In the genomic region with DNA sequence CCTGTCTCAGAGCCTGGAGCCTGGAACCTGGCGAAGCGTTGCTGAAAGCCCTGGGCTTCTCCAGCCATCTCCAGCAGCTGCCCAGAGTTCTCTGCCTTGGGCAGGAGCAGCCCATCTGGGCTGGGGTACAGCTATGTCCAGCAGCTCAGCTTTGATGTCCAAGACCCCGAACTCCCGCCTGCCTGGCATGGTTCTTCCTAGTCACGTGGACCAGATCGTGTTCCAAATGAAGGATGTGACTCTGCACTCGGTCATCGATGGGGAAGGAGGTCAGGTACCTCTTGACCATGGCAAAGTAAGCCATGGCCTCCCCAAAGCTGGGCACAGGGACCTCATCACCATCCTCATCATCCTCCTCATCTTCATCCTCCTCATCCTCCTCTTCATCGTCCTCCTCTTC, we compare ENCODE assay signal across 8 mouse cellular contexts. TPM values are rescaled to one million over a fixed set of nuclear protein-coding genes. Genes with fewer than 3 reads are reported as not detected.
DNase-seq lines count a peak whose midpoint lies in the region; ATAC-seq and TF ChIP-seq lines count a peak whose summit lies in the region.

No protein-coding gene starts in this region.

- no peak for ATAC-seq in neural tube, embryonic 11.5 days (ENCODE audit: insufficient read depth, low FRiP score, low TSS enrichment)
- no peak for ATAC-seq in liver, embryonic 12.5 days
- ATAC-seq in stomach, postnatal 0 days (ENCODE audit: low FRiP score, low TSS enrichment), result no peak

- H3K9me3 ChIP-seq in neural tube, embryonic 11.5 days (ENCODE audit: control insufficient read depth, low read length), result no peaks in the 10 kb centered on the region
- H3K9me3 ChIP-seq in liver, embryonic 12.5 days (replicated peaks), result no peaks in the 10 kb centered on the region
- H3K9me3 ChIP-seq in stomach, postnatal 0 days (ENCODE audit: control insufficient read depth, low read length), result no peaks in the 10 kb centered on the region

- H3K4me2 ChIP-seq in neural tube, embryonic 11.5 days (ENCODE audit: low read depth), result peak overlapping the region; percentile 96
- H3K4me2 ChIP-seq in liver, embryonic 12.5 days, result peak overlapping the region; percentile 98
- H3K4me2 ChIP-seq in stomach, postnatal 0 days (replicated peaks; ENCODE audit: low read depth), result peak overlapping the region; percentile 90

- peaks cover 2% of the 10 kb centered on the region; the same call in 1 of the 2 replicates for H3K36me3 ChIP-seq in neural tube, embryonic 11.5 days (ENCODE audit: control insufficient read depth, insufficient read depth, low read length)
- H3K36me3 ChIP-seq in liver, embryonic 12.5 days, result peaks cover 27% of the 10 kb centered on the region
- H3K36me3 ChIP-seq in stomach, postnatal 0 days (ENCODE audit: control insufficient read depth, insufficient read depth, low read length), result no peaks in the 10 kb centered on the region

- DNase-seq in cerebellum, postnatal 10 days, result peak; percentile 42 to 53
- DNase-seq in cerebellum, adult 11 months, result no peak
- no peak for DNase-seq in neural tube, embryonic 11.5 days (ENCODE audit: low spot score)
- DNase-seq in neural tube, embryonic 10.5 days (ENCODE audit: extremely low spot score, low spot score), result no peak
- no peak for DNase-seq in stomach, postnatal 0 days (ENCODE audit: low spot score)
- DNase-seq in frontal cortex, adult 2 months (ENCODE audit: extremely low spot score in 1 of 2, low spot score in 1 of 2), result no peak
- no peak for DNase-seq in adrenal gland, adult 2 months

- peak overlapping the region; percentile 20 for H3K9ac ChIP-seq in neural tube, embryonic 11.5 days (ENCODE audit: low read length)
- H3K9ac ChIP-seq in liver, embryonic 12.5 days, result peak overlapping the region; percentile 90
- peak overlapping the region; percentile 95 for H3K9ac ChIP-seq in stomach, postnatal 0 days (ENCODE audit: low read length)

- peak overlapping the region; percentile 90 for H3K4me3 ChIP-seq in neural tube, embryonic 11.5 days (ENCODE audit: low read depth, low read length)
- H3K4me3 ChIP-seq in liver, embryonic 12.5 days, result peak overlapping the region; percentile 75
- H3K4me3 ChIP-seq in stomach, postnatal 0 days (ENCODE audit: low read depth, low read length), result peak overlapping the region; percentile 79

- peaks cover 30% of the 10 kb centered on the region for H3K4me1 ChIP-seq in neural tube, embryonic 11.5 days (ENCODE audit: control insufficient read depth, insufficient read depth, low read length)
- peaks cover 56% of the 10 kb centered on the region for H3K4me1 ChIP-seq in liver, embryonic 12.5 days
- peaks cover 23% of the 10 kb centered on the region for H3K4me1 ChIP-seq in stomach, postnatal 0 days (replicated peaks; ENCODE audit: control insufficient read depth, insufficient read depth)

- no peak overlapping the region for H3K27ac ChIP-seq in neural tube, embryonic 11.5 days (ENCODE audit: low read depth, low read length)
- peak overlapping the region; percentile 21; the same call in 1 of the 2 replicates for H3K27ac ChIP-seq in liver, embryonic 12.5 days
- H3K27ac ChIP-seq in stomach, postnatal 0 days (replicated peaks), result peak overlapping the region; percentile 73

- TF ChIP-seq EP300 in stomach, postnatal 0 days (optimal IDR thresholded peaks at IDR 0.05), result no peak

- no peak for TF ChIP-seq CTCF in stomach, postnatal 0 days (IDR thresholded peaks at IDR 0.05; ENCODE audit: low read depth)

- 84% methylated on average over 9 of the region's 9 CpGs for WGBS in neural tube, embryonic 11.5 days
- WGBS in liver, embryonic 12.5 days (ENCODE audit: insufficient replicate concordance), result 84% methylated on average over 9 of the region's 9 CpGs
- WGBS in stomach, postnatal 0 days, result 50% methylated on average over 9 of the region's 9 CpGs

- H3K27me3 ChIP-seq in neural tube, embryonic 11.5 days (ENCODE audit: control insufficient read depth, insufficient read depth, low read length), result peaks cover 10% of the 10 kb centered on the region
- H3K27me3 ChIP-seq in liver, embryonic 12.5 days (replicated peaks), result peaks cover 16% of the 10 kb centered on the region
- no peaks in the 10 kb centered on the region for H3K27me3 ChIP-seq in stomach, postnatal 0 days (ENCODE audit: control insufficient read depth, insufficient read depth, low read length)

RNA-seq across cellular contexts. Expression of gene Cenpb, which starts 1.9 kb away (rescaled TPM):
- 10.3 and 10.8 TPM in 2 replicates for polyA plus RNA-seq in neural tube, embryonic 11.5 days (2014; fragmentation: Nextera tagmentation; extraction: Ambion mirVana)
- polyA plus RNA-seq in liver, embryonic 12.5 days (2016; fragmentation: Nextera tagmentation; extraction: Ambion mirVana), result 5.9 and 6.5 TPM in 2 replicates
- 12.2 and 13.9 TPM in 2 replicates for polyA plus RNA-seq in stomach, postnatal 0 days (2015; fragmentation: Nextera tagmentation; extraction: Ambion mirVana)
- 73.7 and 79.6 TPM in 2 replicates for polyA plus RNA-seq in frontal cortex, adult 2 months (2012; rRNA removed)
- total RNA-seq in adrenal gland, adult 2 months (2021), result 10 to 100 TPM; 47.7 to 88.5 TPM
- 94.5 and 107 TPM in 2 replicates for polyA plus RNA-seq in adrenal gland, adult 2 months (2012; rRNA removed)

RNA-seq across cellular contexts. Expression of gene Cdc25b, which starts 8.8 kb away (rescaled TPM):
- 108 and 115 TPM in 2 replicates for polyA plus RNA-seq in neural tube, embryonic 11.5 days (2014; fragmentation: Nextera tagmentation; extraction: Ambion mirVana)
- polyA plus RNA-seq in liver, embryonic 12.5 days (2016; fragmentation: Nextera tagmentation; extraction: Ambion mirVana), result 172 and 182 TPM in 2 replicates
- 38.7 and 39.5 TPM in 2 replicates for polyA plus RNA-seq in stomach, postnatal 0 days (2015; fragmentation: Nextera tagmentation; extraction: Ambion mirVana)
- polyA plus RNA-seq in frontal cortex, adult 2 months (2012; rRNA removed), result 22.8 and 27.6 TPM in 2 replicates
- total RNA-seq in adrenal gland, adult 2 months (2021), result 1 to 10 TPM; 3.4 to 5.5 TPM
- 7.7 and 9.7 TPM in 2 replicates for polyA plus RNA-seq in adrenal gland, adult 2 months (2012; rRNA removed)

RNA-seq across cellular contexts. Expression of gene Spef1, which starts 9.2 kb away (rescaled TPM):
- 5.8 and 6.0 TPM in 2 replicates for polyA plus RNA-seq in neural tube, embryonic 11.5 days (2014; fragmentation: Nextera tagmentation; extraction: Ambion mirVana)
- polyA plus RNA-seq in liver, embryonic 12.5 days (2016; fragmentation: Nextera tagmentation; extraction: Ambion mirVana), result 1.0 and 1.1 TPM in 2 replicates
- polyA plus RNA-seq in stomach, postnatal 0 days (2015; fragmentation: Nextera tagmentation; extraction: Ambion mirVana), result 2.5 and 2.9 TPM in 2 replicates
- 9.5 and 10.0 TPM in 2 replicates for polyA plus RNA-seq in frontal cortex, adult 2 months (2012; rRNA removed)
- total RNA-seq in adrenal gland, adult 2 months (2021), result 1 to 10 TPM; 4.3 to 5.4 TPM
- 4.8 and 5.3 TPM in 2 replicates for polyA plus RNA-seq in adrenal gland, adult 2 months (2012; rRNA removed)

RNA-seq across cellular contexts. Expression of gene 1700037H04Rik, which starts 18.1 kb away (rescaled TPM):
- polyA plus RNA-seq in neural tube, embryonic 11.5 days (2014; fragmentation: Nextera tagmentation; extraction: Ambion mirVana), result 126 and 130 TPM in 2 replicates
- 131 and 141 TPM in 2 replicates for polyA plus RNA-seq in liver, embryonic 12.5 days (2016; fragmentation: Nextera tagmentation; extraction: Ambion mirVana)
- 42.6 and 43.6 TPM in 2 replicates for polyA plus RNA-seq in stomach, postnatal 0 days (2015; fragmentation: Nextera tagmentation; extraction: Ambion mirVana)
- polyA plus RNA-seq in frontal cortex, adult 2 months (2012; rRNA removed), result 104 and 114 TPM in 2 replicates
- total RNA-seq in adrenal gland, adult 2 months (2021), result 100 to 1,000 TPM; 114 to 123 TPM
- polyA plus RNA-seq in adrenal gland, adult 2 months (2012; rRNA removed), result 195 and 319 TPM in 2 replicates

RNA-seq across cellular contexts. Expression of gene Ap5s1, which starts 28.9 kb away (rescaled TPM):
- 27.6 and 29.0 TPM in 2 replicates for polyA plus RNA-seq in neural tube, embryonic 11.5 days (2014; fragmentation: Nextera tagmentation; extraction: Ambion mirVana)
- 16.4 and 17.0 TPM in 2 replicates for polyA plus RNA-seq in liver, embryonic 12.5 days (2016; fragmentation: Nextera tagmentation; extraction: Ambion mirVana)
- 22.0 and 24.6 TPM in 2 replicates for polyA plus RNA-seq in stomach, postnatal 0 days (2015; fragmentation: Nextera tagmentation; extraction: Ambion mirVana)
- polyA plus RNA-seq in frontal cortex, adult 2 months (2012; rRNA removed), result 47.2 and 68.7 TPM in 2 replicates
- total RNA-seq in adrenal gland, adult 2 months (2021), result 10 to 100 TPM; 13.7 to 20.2 TPM
- 89.8 and 91.7 TPM in 2 replicates for polyA plus RNA-seq in adrenal gland, adult 2 months (2012; rRNA removed)

Comparison
In these comparisons a context has a peak if more than half of its experiments do, and no peak if none do; other contexts are left out.
1. DNase-seq: peak in cerebellum, postnatal 10 days (2 of 2); none in cerebellum, adult 11 months (single experiment), neural tube, embryonic 11.5 days (single experiment), neural tube, embryonic 10.5 days (single experiment), stomach, postnatal 0 days (single experiment), frontal cortex, adult 2 months (0 of 2) and adrenal gland, adult 2 months (single experiment).
2. H3K9ac ChIP-seq: peak in every context shown above with its lines; median percentile 95 in stomach, postnatal 0 days; 90 in liver, embryonic 12.5 days; 20 in neural tube, embryonic 11.5 days.
3. Peak in every context shown above with its lines, with median percentiles within 50 percentile points of each other: H3K4me2 ChIP-seq and H3K4me3 ChIP-seq.